Mouse (Mus musculus): ENCODE data around the gene Slc30a1.
A peak's percentile ranks its signal among the peaks of the same experiment; 100 is the strongest.

Slc30a1 gene

GRCm38 (mm10) chr1:191896806-191897552 is 9.6 kb upstream of the Slc30a1 start:
- DNase-seq (ENCODE audit: low spot score): no peak

DNA sequence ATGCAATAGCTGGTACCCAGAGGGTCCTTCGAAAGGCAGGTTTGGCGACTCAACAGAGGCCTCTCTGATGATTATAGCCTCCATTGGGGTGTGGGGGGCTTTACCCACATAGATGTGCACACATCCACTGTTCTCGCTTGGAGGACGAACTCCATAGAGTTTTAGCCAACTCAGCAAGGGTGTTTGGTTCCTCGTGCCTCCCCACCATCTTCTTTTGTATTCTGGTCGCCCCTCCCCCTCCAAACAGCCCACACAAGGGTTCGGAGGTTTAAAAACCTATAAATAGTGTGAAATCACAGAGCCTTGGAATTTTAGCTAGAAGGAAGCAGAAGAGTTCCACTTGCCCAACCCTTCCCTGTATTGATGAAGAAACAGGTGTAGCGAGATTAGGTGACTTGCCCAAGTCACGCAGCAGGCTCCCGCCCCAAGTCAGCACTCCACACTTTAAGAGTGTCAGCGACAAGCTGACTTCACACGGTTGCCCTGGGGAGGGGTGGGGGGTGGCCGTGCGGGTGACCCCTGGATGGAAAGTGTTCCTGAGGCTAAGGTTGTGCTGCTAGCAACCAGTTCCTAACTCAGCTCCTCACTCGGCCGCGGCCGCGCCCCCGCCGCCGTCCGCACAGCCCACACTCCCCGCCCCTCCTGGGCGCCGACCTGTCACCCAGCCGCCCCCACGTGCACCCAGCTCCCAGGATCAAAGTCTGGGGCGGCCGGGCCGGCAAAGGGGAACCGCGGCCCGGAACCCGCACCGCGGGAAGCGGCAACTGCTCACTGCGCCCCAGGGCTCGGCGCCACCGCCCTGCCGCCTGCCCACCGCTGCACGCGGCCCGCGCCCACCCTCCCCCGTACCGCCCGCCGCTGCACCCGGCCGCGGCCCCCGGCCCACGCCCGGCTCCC is 682 bp upstream of the Slc30a1 start:
- peak; percentile 38 for DNase-seq (ENCODE audit: low spot score)

- DNase-seq (ENCODE audit: low spot score): peak; percentile 70
Observed at GRCm38 (mm10) chr1:191907431-191907810, 854 bp downstream of the Slc30a1 start.

- DNase-seq (ENCODE audit: low spot score): no peak
Observed at GRCm38 (mm10) chr1:191908906-191909305, 2.3 kb downstream of the Slc30a1 start.

- no peak for DNase-seq (ENCODE audit: low spot score)
Observed at GRCm38 (mm10) chr1:191909316-191909715, 2.7 kb downstream of the Slc30a1 start.

GRCm38 (mm10) chr1:191910646-191911045 is 4.1 kb downstream of the Slc30a1 start:
- peak; percentile 38 for DNase-seq (ENCODE audit: low spot score)

DNA sequence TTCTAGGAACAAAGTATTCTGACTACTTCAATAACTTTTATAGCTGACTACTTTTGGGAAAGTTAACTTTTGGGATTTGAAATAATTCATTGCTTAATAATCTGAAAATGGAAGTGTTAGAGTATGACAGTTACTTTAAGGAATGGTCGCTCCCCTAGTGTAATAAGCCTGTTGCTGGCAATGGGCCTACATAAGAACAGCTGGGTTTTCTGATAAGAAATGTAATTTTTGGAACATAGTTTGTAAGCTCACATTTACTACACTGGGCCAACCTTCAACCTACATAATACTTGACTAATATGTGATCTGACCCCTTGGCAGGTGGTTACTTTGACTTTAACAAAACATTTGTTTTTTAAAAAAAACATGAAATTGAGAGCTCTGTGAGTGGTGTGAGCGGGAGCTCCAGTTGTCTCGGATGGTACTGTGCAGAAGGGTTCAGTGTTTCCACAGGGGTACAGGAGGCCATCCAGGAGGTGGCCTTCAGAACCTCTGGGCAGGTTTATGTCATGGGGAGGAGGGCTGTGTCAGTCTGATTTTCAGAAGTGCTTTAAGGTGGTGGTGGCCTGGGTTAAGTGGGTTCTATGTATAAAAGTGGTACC is 4.6 kb downstream of the Slc30a1 start:
- no peak for DNase-seq (ENCODE audit: low spot score)

DNA sequence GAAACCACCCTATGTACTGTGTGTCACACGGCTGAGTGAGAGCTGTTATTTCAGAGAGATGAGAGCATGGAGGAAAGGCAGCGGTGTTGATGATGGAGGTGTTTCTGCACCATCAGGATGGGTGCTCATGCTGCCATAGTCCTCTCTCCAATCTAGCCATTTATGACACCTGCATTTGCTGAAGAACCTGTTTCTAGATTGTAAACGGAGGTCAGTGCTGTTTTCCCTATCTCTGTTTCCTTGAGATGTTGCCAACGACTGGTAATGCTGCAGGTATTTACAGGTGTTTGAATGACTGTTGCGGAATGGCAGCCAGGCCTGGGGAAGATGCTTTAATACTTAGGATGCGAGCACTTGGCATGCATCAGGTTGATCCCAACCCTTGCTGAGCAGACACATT is 8.1 kb downstream of the Slc30a1 start:
- no peak for DNase-seq (ENCODE audit: low spot score)

GRCm38 (mm10) chr1:191915586-191915985 is 9.0 kb downstream of the Slc30a1 start:
- no peak for DNase-seq (ENCODE audit: low spot score)

DNA sequence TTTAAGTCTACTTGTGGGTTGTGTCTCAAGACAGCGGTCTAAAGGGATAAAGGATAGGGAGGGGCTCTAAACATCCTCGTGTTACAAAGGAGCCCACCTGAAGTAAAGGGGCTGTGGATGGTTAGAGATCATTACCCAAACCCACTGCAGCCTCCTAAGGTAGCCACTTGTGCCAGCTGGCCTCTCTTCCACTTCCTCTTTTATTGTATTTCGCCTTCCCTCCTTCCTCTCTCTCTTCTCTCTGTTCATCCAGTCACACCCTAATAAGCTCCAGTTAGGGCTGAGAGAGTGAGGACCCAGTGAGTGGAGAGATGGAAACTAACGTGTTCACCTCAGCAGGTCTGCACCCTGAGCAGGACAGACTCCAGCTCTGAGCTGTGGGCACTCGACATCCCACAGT is 10.3 kb downstream of the Slc30a1 start:
- no peak for DNase-seq (ENCODE audit: low spot score)

- DNase-seq (ENCODE audit: low spot score): no peak
Observed at GRCm38 (mm10) chr1:191919336-191919735, 12.8 kb downstream of the Slc30a1 start.

GRCm38 (mm10) chr1:191921701-191922100 is 15.1 kb downstream of the Slc30a1 start:
- DNase-seq (ENCODE audit: low spot score): no peak

DNA sequence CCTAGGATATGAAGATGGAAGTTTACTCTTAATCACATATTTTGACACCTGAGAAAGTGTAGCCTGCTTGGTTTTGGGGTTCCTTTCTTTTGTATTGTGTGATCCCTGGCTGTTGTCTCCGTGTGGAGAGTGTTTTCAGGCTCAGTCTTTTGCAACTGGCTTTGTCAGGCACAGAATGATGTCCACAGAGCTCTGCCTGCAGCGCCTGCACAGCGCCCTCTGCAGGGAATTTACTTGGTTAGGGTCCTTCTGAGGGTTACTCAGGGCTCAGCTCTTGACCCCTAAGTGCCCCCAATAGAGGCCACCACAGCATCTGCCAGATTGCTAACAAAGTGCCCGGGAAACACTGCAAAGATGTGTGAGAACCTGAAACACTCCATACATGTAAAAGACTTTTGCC is 18.9 kb downstream of the Slc30a1 start:
- DNase-seq (ENCODE audit: low spot score): no peak

DNA sequence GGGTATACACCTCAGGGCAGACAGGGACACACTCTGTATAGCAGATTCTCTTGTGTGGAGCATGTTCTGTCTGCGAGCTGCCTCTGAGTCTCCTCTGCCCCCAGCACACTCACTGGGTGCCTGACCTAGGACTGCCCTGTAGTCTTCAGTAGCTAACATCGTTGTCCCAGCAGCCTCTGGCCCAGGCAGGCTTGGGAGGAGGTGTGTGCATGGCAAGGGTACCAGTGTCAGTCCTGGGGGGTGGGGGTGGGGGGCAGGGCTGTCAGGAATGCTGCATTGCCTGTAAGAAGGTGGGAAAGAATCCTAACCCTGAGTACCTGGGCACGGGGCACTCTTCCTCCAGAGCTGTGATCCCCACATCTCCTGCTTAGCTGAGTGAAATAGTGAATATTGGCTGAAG is 20.1 kb downstream of the Slc30a1 start:
- DNase-seq (ENCODE audit: low spot score): no peak

- DNase-seq (ENCODE audit: low spot score): no peak
Observed at GRCm38 (mm10) chr1:191928345-191928744, 21.8 kb downstream of the Slc30a1 start.

- DNase-seq (ENCODE audit: low spot score): no peak
Observed at GRCm38 (mm10) chr1:191929065-191929464, 22.5 kb downstream of the Slc30a1 start.

GRCm38 (mm10) chr1:191929897-191930524 is 23.4 kb downstream of the Slc30a1 start:
- peak; percentile 48 for DNase-seq (ENCODE audit: low spot score)

GRCm38 (mm10) chr1:191930525-191931105 is 24.0 kb downstream of the Slc30a1 start:
- DNase-seq (ENCODE audit: low spot score): no peak

GRCm38 (mm10) chr1:191932286-191932985 is 25.9 kb downstream of the Slc30a1 start:
- no peak for DNase-seq (ENCODE audit: low spot score)

GRCm38 (mm10) chr1:191932986-191933632 is 26.5 kb downstream of the Slc30a1 start:
- no peak for DNase-seq (ENCODE audit: low spot score)

DNA sequence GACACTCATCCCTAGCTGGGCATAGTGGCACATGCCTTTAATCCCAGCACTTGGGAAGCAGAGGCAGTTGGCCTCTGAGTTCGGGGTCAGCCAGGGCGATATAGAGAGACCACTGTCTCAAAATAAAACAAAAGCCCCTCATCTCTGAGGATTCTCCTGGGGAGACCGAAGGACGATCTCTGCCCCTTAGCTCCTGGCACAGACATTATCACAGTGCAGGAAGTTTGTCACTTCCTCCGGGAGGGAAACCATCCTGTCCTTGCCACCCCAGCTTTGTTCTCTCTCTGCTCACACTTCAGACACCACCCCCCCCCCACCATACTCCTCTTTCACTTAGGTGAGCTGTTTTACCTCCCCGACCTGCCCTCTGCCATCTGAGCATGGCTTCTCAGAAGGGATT is 37.1 kb downstream of the Slc30a1 start:
- no peak for DNase-seq (ENCODE audit: low spot score)
